Mouse (Mus musculus): ENCODE data around the gene Olfr1356. TPM values are rescaled to one million over a fixed set of nuclear protein-coding genes. Genes with fewer than 3 reads are reported as not detected.

Olfr1356 gene
- total and polyA plus RNA-seq, 3 experiments = not detected

Other genes with a start within 250 kb of the Olfr1356 start
- gene Olfr1357, start 234.1 kb downstream of the Olfr1356 start, total RNA-seq (2012; rRNA removed) = not detected in 2 replicates
- not detected in 2 replicates for gene Olfr1357, start 234.1 kb downstream of the Olfr1356 start, total RNA-seq (2014; rRNA removed)
- gene Olfr1357, start 234.1 kb downstream of the Olfr1356 start, polyA plus RNA-seq (2012; ENCODE audit: insufficient read length, low read depth) = not detected in 2 replicates
- gene Casp14, start 133.9 kb downstream of the Olfr1356 start, total RNA-seq (2012; rRNA removed) = not detected in 2 replicates
- gene Casp14, start 133.9 kb downstream of the Olfr1356 start, total RNA-seq (2014; rRNA removed) = not detected in 2 replicates
- gene Casp14, start 133.9 kb downstream of the Olfr1356 start, polyA plus RNA-seq (2012; ENCODE audit: insufficient read length, low read depth) = not detected in 2 replicates
- gene Ccdc105, start 99.1 kb downstream of the Olfr1356 start, total RNA-seq (2012; rRNA removed) = not detected in 2 replicates
- gene Ccdc105, start 99.1 kb downstream of the Olfr1356 start, total RNA-seq (2014; rRNA removed) = not detected in 2 replicates
- gene Ccdc105, start 99.1 kb downstream of the Olfr1356 start, polyA plus RNA-seq (2012; ENCODE audit: insufficient read length, low read depth) = not detected in 2 replicates
- 0.04 TPM in 1 of 2 replicates, not detected in the other for gene Slc1a6, start 71.7 kb downstream of the Olfr1356 start, total RNA-seq (2012; rRNA removed)
- not detected in 2 replicates for gene Slc1a6, start 71.7 kb downstream of the Olfr1356 start, total RNA-seq (2014; rRNA removed)
- not detected in 2 replicates for gene Slc1a6, start 71.7 kb downstream of the Olfr1356 start, polyA plus RNA-seq (2012; ENCODE audit: insufficient read length, low read depth)
- not detected in 2 replicates for gene Olfr1355, start 23.4 kb upstream of the Olfr1356 start, total RNA-seq (2012; rRNA removed)
- not detected in 2 replicates for gene Olfr1355, start 23.4 kb upstream of the Olfr1356 start, total RNA-seq (2014; rRNA removed)
- gene Olfr1355, start 23.4 kb upstream of the Olfr1356 start, polyA plus RNA-seq (2012; ENCODE audit: insufficient read length, low read depth) = not detected in 2 replicates
- gene Olfr1354, start 61.0 kb upstream of the Olfr1356 start, total RNA-seq (2012; rRNA removed) = not detected in 2 replicates
- not detected in 2 replicates for gene Olfr1354, start 61.0 kb upstream of the Olfr1356 start, total RNA-seq (2014; rRNA removed)
- gene Olfr1354, start 61.0 kb upstream of the Olfr1356 start, polyA plus RNA-seq (2012; ENCODE audit: insufficient read length, low read depth) = not detected in 2 replicates
- gene Olfr8, start 98.5 kb upstream of the Olfr1356 start, total RNA-seq (2012; rRNA removed) = not detected in 2 replicates
- gene Olfr8, start 98.5 kb upstream of the Olfr1356 start, total RNA-seq (2014; rRNA removed) = not detected in 2 replicates
- not detected in 2 replicates for gene Olfr8, start 98.5 kb upstream of the Olfr1356 start, polyA plus RNA-seq (2012; ENCODE audit: insufficient read length, low read depth)
- not detected in 2 replicates for gene Olfr1353, start 111.1 kb upstream of the Olfr1356 start, total RNA-seq (2012; rRNA removed)
- gene Olfr1353, start 111.1 kb upstream of the Olfr1356 start, total RNA-seq (2014; rRNA removed) = not detected in 2 replicates
- gene Olfr1353, start 111.1 kb upstream of the Olfr1356 start, polyA plus RNA-seq (2012; ENCODE audit: insufficient read length, low read depth) = not detected in 2 replicates
- gene Olfr1352, start 128.9 kb upstream of the Olfr1356 start, total RNA-seq (2012; rRNA removed) = not detected in 2 replicates
- gene Olfr1352, start 128.9 kb upstream of the Olfr1356 start, total RNA-seq (2014; rRNA removed) = not detected in 2 replicates
- gene Olfr1352, start 128.9 kb upstream of the Olfr1356 start, polyA plus RNA-seq (2012; ENCODE audit: insufficient read length, low read depth) = not detected in 2 replicates
- not detected in 2 replicates for gene Olfr1351, start 160.3 kb upstream of the Olfr1356 start, total RNA-seq (2012; rRNA removed)
- gene Olfr1351, start 160.3 kb upstream of the Olfr1356 start, total RNA-seq (2014; rRNA removed) = not detected in 2 replicates
- not detected in 2 replicates for gene Olfr1351, start 160.3 kb upstream of the Olfr1356 start, polyA plus RNA-seq (2012; ENCODE audit: insufficient read length, low read depth)
- gene Olfr57, start 176.6 kb upstream of the Olfr1356 start, total RNA-seq (2012; rRNA removed) = not detected in 2 replicates
- gene Olfr57, start 176.6 kb upstream of the Olfr1356 start, total RNA-seq (2014; rRNA removed) = not detected in 2 replicates
- not detected in 2 replicates for gene Olfr57, start 176.6 kb upstream of the Olfr1356 start, polyA plus RNA-seq (2012; ENCODE audit: insufficient read length, low read depth)
- gene 2610008E11Rik, start 245.4 kb upstream of the Olfr1356 start, total RNA-seq (2012; rRNA removed) = 3.5 TPM in 2 replicates
- 3.0 and 3.8 TPM in 2 replicates for gene 2610008E11Rik, start 245.4 kb upstream of the Olfr1356 start, total RNA-seq (2014; rRNA removed)
- 2.2 and 2.3 TPM in 2 replicates for gene 2610008E11Rik, start 245.4 kb upstream of the Olfr1356 start, polyA plus RNA-seq (2012; ENCODE audit: insufficient read length, low read depth)